Mouse (Mus musculus): Measurements from ENCODE around the gene Rasgrp3. TPM values are rescaled to one million over a fixed set of nuclear protein-coding genes. Genes with fewer than 3 reads are reported as not detected.

Gene Rasgrp3
- polyA plus RNA-seq, 1 experiment: 0.46 TPM

DNA sequence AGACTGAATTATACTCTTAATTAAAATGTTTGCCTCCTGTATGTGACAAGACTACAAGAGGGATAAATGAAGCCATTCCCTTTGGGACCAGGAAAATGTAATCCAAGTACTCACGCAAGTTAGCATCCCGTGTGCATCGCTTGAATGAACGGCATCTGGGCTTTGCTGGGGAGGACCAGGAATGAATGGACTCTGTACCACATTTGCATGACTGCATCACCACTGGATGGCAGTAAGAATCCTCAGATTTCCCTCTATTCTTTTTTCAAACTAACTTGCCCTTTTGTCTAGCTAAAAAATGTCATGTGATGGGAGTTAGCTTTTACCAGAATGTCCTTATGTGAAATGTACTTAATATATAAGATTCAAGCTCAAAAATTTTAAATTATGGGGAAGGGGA, 29.3 kb upstream of the Rasgrp3 start:
- no peaks in the 10 kb centered on the region for H3K36me3 ChIP-seq (ENCODE audit: control insufficient read depth, insufficient read depth)
- H3ac ChIP-seq (ENCODE audit: control insufficient read depth, insufficient read length): no peak overlapping the region
- no peak for TF ChIP-seq POLR2AphosphoS2 (IDR thresholded peaks at IDR 0.05; ENCODE audit: insufficient read length, low read depth)
- TF ChIP-seq TCF3 (IDR thresholded peaks at IDR 0.05; ENCODE audit: insufficient read length, low read depth): no peak
- TF ChIP-seq MYOG (IDR thresholded peaks at IDR 0.05; ENCODE audit: control insufficient read depth in 1 of 3, insufficient read depth in 1 of 3, insufficient read length in 2 of 3, low read depth in 2 of 3): no peak
- no peak for TF ChIP-seq POLR2A (IDR thresholded peaks at IDR 0.05; ENCODE audit: insufficient read length, low read depth)
- TF ChIP-seq REST (IDR thresholded peaks at IDR 0.05; ENCODE audit: insufficient read depth, insufficient read length): no peak
- TF ChIP-seq MAX (IDR thresholded peaks at IDR 0.05; ENCODE audit: low read depth): no peak
- TF ChIP-seq CEBPB (IDR thresholded peaks at IDR 0.05; ENCODE audit: insufficient read depth, poor library complexity, severe bottlenecking): no peak
- TF ChIP-seq TCF12 (IDR thresholded peaks at IDR 0.05; ENCODE audit: insufficient read depth, poor library complexity, severe bottlenecking): no peak
- no peak for TF ChIP-seq E2F4 (IDR thresholded peaks at IDR 0.05; ENCODE audit: insufficient read depth)
- TF ChIP-seq MYOD1 (IDR thresholded peaks at IDR 0.05; ENCODE audit: control insufficient read depth in 1 of 3, insufficient read length in 2 of 3, low read depth in 2 of 3): no peak
- TF ChIP-seq USF1 (IDR thresholded peaks at IDR 0.05; ENCODE audit: low read depth): no peak
- TF ChIP-seq SRF (IDR thresholded peaks at IDR 0.05; ENCODE audit: control insufficient read depth, insufficient read length, low read depth): no peak
- H3K27me3 ChIP-seq (ENCODE audit: control insufficient read depth, insufficient read depth, insufficient read length): no peaks in the 10 kb centered on the region
- H3K4me3 ChIP-seq: no peak overlapping the region
- H3K79me2 ChIP-seq (ENCODE audit: control insufficient read depth, insufficient read depth): no peaks in the 10 kb centered on the region
- no peak overlapping the region for H3K4me2 ChIP-seq (ENCODE audit: low read depth)

DNA sequence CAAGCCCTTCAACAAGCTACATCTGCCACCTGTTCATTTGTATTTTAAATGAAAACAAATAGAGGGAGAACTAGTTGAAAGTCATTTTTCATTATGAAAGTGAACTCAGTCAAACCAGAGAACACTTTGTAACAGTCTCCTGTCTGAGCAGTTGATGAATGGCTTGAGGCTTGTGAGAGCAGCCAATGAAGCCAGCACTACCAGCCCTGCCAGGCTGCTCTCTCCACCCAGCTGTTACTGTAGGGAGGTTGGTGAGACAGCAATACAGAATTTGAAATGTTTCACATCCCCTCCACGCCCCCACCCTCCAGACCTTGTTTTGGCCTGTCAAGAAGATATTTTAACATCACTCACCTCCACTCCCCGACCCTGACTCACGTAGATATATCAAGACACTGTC, 18.8 kb upstream of the Rasgrp3 start:
- H3K27me3 ChIP-seq (ENCODE audit: control insufficient read depth, insufficient read depth, insufficient read length): no peaks in the 10 kb centered on the region
- no peaks in the 10 kb centered on the region for H3K36me3 ChIP-seq (ENCODE audit: control insufficient read depth, insufficient read depth)
- no peak overlapping the region for H3K4me2 ChIP-seq (ENCODE audit: low read depth)
- no peaks in the 10 kb centered on the region for H3K79me2 ChIP-seq (ENCODE audit: control insufficient read depth, insufficient read depth)
- no peak overlapping the region for H3ac ChIP-seq (ENCODE audit: control insufficient read depth, insufficient read length)
- H3K4me3 ChIP-seq: no peak overlapping the region
- TF ChIP-seq REST (IDR thresholded peaks at IDR 0.05; ENCODE audit: insufficient read depth, insufficient read length) (no peak), MYOD1 (IDR thresholded peaks at IDR 0.05; ENCODE audit: control insufficient read depth in 1 of 3, insufficient read length in 2 of 3, low read depth in 2 of 3) (no peak), MYOG (IDR thresholded peaks at IDR 0.05; ENCODE audit: control insufficient read depth in 1 of 3, insufficient read depth in 1 of 3, insufficient read length in 2 of 3, low read depth in 2 of 3) (no peak), CEBPB (IDR thresholded peaks at IDR 0.05; ENCODE audit: insufficient read depth, poor library complexity, severe bottlenecking) (no peak), SRF (IDR thresholded peaks at IDR 0.05; ENCODE audit: control insufficient read depth, insufficient read length, low read depth) (no peak), MAX (IDR thresholded peaks at IDR 0.05; ENCODE audit: low read depth) (no peak), TCF12 (IDR thresholded peaks at IDR 0.05; ENCODE audit: insufficient read depth, poor library complexity, severe bottlenecking) (no peak), POLR2AphosphoS2 (IDR thresholded peaks at IDR 0.05; ENCODE audit: insufficient read length, low read depth) (no peak), POLR2A (IDR thresholded peaks at IDR 0.05; ENCODE audit: insufficient read length, low read depth) (no peak), USF1 (IDR thresholded peaks at IDR 0.05; ENCODE audit: low read depth) (no peak), E2F4 (IDR thresholded peaks at IDR 0.05; ENCODE audit: insufficient read depth) (no peak), TCF3 (IDR thresholded peaks at IDR 0.05; ENCODE audit: insufficient read length, low read depth) (no peak)

DNA sequence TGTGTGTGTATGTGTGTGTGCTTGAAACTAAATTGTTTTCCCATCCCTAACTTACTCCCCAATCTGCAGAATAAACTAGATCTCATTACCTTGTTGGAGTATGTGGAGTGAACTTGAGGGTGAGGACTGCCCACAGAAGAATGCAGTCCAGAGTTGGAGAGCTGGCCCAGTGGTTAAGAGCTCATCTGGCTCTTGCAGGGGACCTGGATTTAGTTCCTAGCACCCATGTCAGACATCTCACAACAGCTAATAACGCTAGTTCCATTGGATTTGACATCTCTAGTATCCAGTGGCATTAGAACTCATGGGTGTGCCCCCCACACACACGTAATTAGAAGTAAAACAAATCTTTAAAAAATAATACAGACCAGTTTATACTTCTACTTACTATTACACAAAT, 1.5 kb upstream of the Rasgrp3 start:
- no peaks in the 10 kb centered on the region for H3K27me3 ChIP-seq (ENCODE audit: control insufficient read depth, insufficient read depth, insufficient read length)
- H3K4me2 ChIP-seq (ENCODE audit: low read depth): no peak overlapping the region
- TF ChIP-seq MYOG (IDR thresholded peaks at IDR 0.05; ENCODE audit: control insufficient read depth in 1 of 3, insufficient read depth in 1 of 3, insufficient read length in 2 of 3, low read depth in 2 of 3) (no peak), CEBPB (IDR thresholded peaks at IDR 0.05; ENCODE audit: insufficient read depth, poor library complexity, severe bottlenecking) (no peak), USF1 (IDR thresholded peaks at IDR 0.05; ENCODE audit: low read depth) (no peak), SRF (IDR thresholded peaks at IDR 0.05; ENCODE audit: control insufficient read depth, insufficient read length, low read depth) (no peak), TCF3 (IDR thresholded peaks at IDR 0.05; ENCODE audit: insufficient read length, low read depth) (no peak), REST (IDR thresholded peaks at IDR 0.05; ENCODE audit: insufficient read depth, insufficient read length) (no peak), E2F4 (IDR thresholded peaks at IDR 0.05; ENCODE audit: insufficient read depth) (no peak), MYOD1 (IDR thresholded peaks at IDR 0.05; ENCODE audit: control insufficient read depth in 1 of 3, insufficient read length in 2 of 3, low read depth in 2 of 3) (no peak), TCF12 (IDR thresholded peaks at IDR 0.05; ENCODE audit: insufficient read depth, poor library complexity, severe bottlenecking) (no peak), POLR2AphosphoS2 (IDR thresholded peaks at IDR 0.05; ENCODE audit: insufficient read length, low read depth) (no peak), POLR2A (IDR thresholded peaks at IDR 0.05; ENCODE audit: insufficient read length, low read depth) (no peak), MAX (IDR thresholded peaks at IDR 0.05; ENCODE audit: low read depth) (no peak)
- H3K79me2 ChIP-seq (ENCODE audit: control insufficient read depth, insufficient read depth): no peaks in the 10 kb centered on the region
- no peak overlapping the region for H3ac ChIP-seq (ENCODE audit: control insufficient read depth, insufficient read length)
- no peak overlapping the region for H3K4me3 ChIP-seq
- no peaks in the 10 kb centered on the region for H3K36me3 ChIP-seq (ENCODE audit: control insufficient read depth, insufficient read depth)

DNA sequence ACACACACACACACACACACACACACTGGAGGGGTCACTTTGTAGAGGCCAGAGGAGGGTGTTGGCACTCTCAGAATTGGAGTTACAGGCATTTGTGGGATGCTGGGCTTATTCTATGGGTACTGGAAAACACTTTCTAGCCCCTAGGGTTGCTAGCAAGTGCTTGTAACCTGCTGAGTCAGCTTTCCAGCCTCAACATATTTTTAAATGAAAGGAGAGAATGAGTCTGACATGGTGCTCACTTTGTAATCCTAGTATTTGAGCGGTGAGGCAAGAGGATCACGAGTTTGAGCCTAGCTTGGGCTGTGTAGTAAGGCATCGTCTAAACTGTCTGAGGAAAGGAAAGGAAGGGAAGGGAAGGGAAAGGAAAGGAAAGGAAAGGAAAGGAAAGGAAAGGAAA, 825 bp upstream of the Rasgrp3 start:
- no peak overlapping the region for H3ac ChIP-seq (ENCODE audit: control insufficient read depth, insufficient read length)
- H3K27me3 ChIP-seq (ENCODE audit: control insufficient read depth, insufficient read depth, insufficient read length): no peaks in the 10 kb centered on the region
- H3K36me3 ChIP-seq (ENCODE audit: control insufficient read depth, insufficient read depth): no peaks in the 10 kb centered on the region
- H3K4me3 ChIP-seq: no peak overlapping the region
- TF ChIP-seq CEBPB (IDR thresholded peaks at IDR 0.05; ENCODE audit: insufficient read depth, poor library complexity, severe bottlenecking): no peak
- no peak for TF ChIP-seq TCF12 (IDR thresholded peaks at IDR 0.05; ENCODE audit: insufficient read depth, poor library complexity, severe bottlenecking)
- TF ChIP-seq MYOG (IDR thresholded peaks at IDR 0.05; ENCODE audit: control insufficient read depth in 1 of 3, insufficient read depth in 1 of 3, insufficient read length in 2 of 3, low read depth in 2 of 3): no peak
- TF ChIP-seq REST (IDR thresholded peaks at IDR 0.05; ENCODE audit: insufficient read depth, insufficient read length): no peak
- TF ChIP-seq POLR2AphosphoS2 (IDR thresholded peaks at IDR 0.05; ENCODE audit: insufficient read length, low read depth): no peak
- TF ChIP-seq SRF (IDR thresholded peaks at IDR 0.05; ENCODE audit: control insufficient read depth, insufficient read length, low read depth): no peak
- TF ChIP-seq E2F4 (IDR thresholded peaks at IDR 0.05; ENCODE audit: insufficient read depth): no peak
- TF ChIP-seq USF1 (IDR thresholded peaks at IDR 0.05; ENCODE audit: low read depth): no peak
- TF ChIP-seq MAX (IDR thresholded peaks at IDR 0.05; ENCODE audit: low read depth): no peak
- no peak for TF ChIP-seq POLR2A (IDR thresholded peaks at IDR 0.05; ENCODE audit: insufficient read length, low read depth)
- no peak for TF ChIP-seq TCF3 (IDR thresholded peaks at IDR 0.05; ENCODE audit: insufficient read length, low read depth)
- TF ChIP-seq MYOD1 (IDR thresholded peaks at IDR 0.05; ENCODE audit: control insufficient read depth in 1 of 3, insufficient read length in 2 of 3, low read depth in 2 of 3): no peak
- no peaks in the 10 kb centered on the region for H3K79me2 ChIP-seq (ENCODE audit: control insufficient read depth, insufficient read depth)
- no peak overlapping the region for H3K4me2 ChIP-seq (ENCODE audit: low read depth)
